Comparison of ENCODE assay signal across 7 mouse cellular contexts in genomic region chr5:110653686-110654085, GRCm38 (mm10). TPM values are rescaled to one million over a fixed set of nuclear protein-coding genes. Genes with fewer than 3 reads are reported as not detected.
A peak's percentile ranks its signal among the peaks of the same experiment; 100 is the strongest.
DNase-seq lines count a peak whose midpoint lies in the region; ATAC-seq and TF ChIP-seq lines count a peak whose summit lies in the region.

No protein-coding gene starts in this region.

- no peak for TF ChIP-seq POLR2A in testis, adult 2 months (IDR thresholded peaks at IDR 0.05; ENCODE audit: control insufficient read depth, low read depth, low read length)

- no peak for DNase-seq in testis, postnatal 10 days (ENCODE audit: low spot score)
- DNase-seq in liver, embryonic 13.5 days, result no peak
- DNase-seq in adrenal gland, postnatal 14 days, result no peak
- no peak for DNase-seq in right cerebral cortex, postnatal 14 days
- DNase-seq in yolk sac, embryonic 10.5 days (ENCODE audit: low spot score), result no peak

- peaks cover 4% of the 10 kb centered on the region; the same call in 1 of the 2 replicates for H3K4me1 ChIP-seq in testis, adult 2 months (ENCODE audit: control insufficient read depth, insufficient read depth, low read length)
- H3K4me1 ChIP-seq in forebrain, embryonic 12.5 days, result peaks cover 18% of the 10 kb centered on the region
- peaks cover 31% of the 10 kb centered on the region for H3K4me1 ChIP-seq in liver, embryonic 13.5 days (replicated peaks)

- peak; percentile 56 for ATAC-seq in forebrain, embryonic 12.5 days (ENCODE audit: low FRiP score)
- ATAC-seq in liver, embryonic 13.5 days (ENCODE audit: low read depth), result peak; percentile 52

- H3K27me3 ChIP-seq in testis, adult 2 months (ENCODE audit: control insufficient read depth, insufficient read depth, low read length), result no peaks in the 10 kb centered on the region
- no peaks in the 10 kb centered on the region for H3K27me3 ChIP-seq in forebrain, embryonic 12.5 days
- H3K27me3 ChIP-seq in liver, embryonic 13.5 days, result no peaks in the 10 kb centered on the region

- TF ChIP-seq CTCF in testis, adult 2 months (IDR thresholded peaks at IDR 0.05; ENCODE audit: control insufficient read depth, insufficient read depth, insufficient replicate concordance, low read depth, low read length), result no peak

- peaks cover 2% of the 10 kb centered on the region for H3K36me3 ChIP-seq in testis, adult 2 months (ENCODE audit: control insufficient read depth, insufficient read depth, low read length)
- H3K36me3 ChIP-seq in forebrain, embryonic 12.5 days (replicated peaks), result peaks cover 71% of the 10 kb centered on the region
- peaks cover 78% of the 10 kb centered on the region for H3K36me3 ChIP-seq in liver, embryonic 13.5 days

- peak overlapping the region; percentile 60 for H3K27ac ChIP-seq in testis, adult 2 months (ENCODE audit: control insufficient read depth, insufficient read depth, low read depth, low read length)
- H3K27ac ChIP-seq in forebrain, embryonic 12.5 days, result peak overlapping the region; percentile 6; the same call in 1 of the 2 replicates
- H3K27ac ChIP-seq in liver, embryonic 13.5 days, result peak overlapping the region; percentile 29

- WGBS in forebrain, embryonic 12.5 days, result 2% methylated on average over 37 of the region's 37 CpGs
- WGBS in liver, embryonic 13.5 days (ENCODE audit: insufficient replicate concordance), result under 1% methylated on average over 37 of the region's 37 CpGs

- peak overlapping the region; percentile 92 for H3K4me2 ChIP-seq in forebrain, embryonic 12.5 days
- H3K4me2 ChIP-seq in liver, embryonic 13.5 days, result peak overlapping the region; percentile 94

- H3K9ac ChIP-seq in forebrain, embryonic 12.5 days, result peak overlapping the region; percentile 82
- peak overlapping the region; percentile 92 for H3K9ac ChIP-seq in liver, embryonic 13.5 days

- H3K4me3 ChIP-seq in testis, adult 2 months (ENCODE audit: control insufficient read depth, low read depth, low read length), result peak overlapping the region; percentile 96
- H3K4me3 ChIP-seq in forebrain, embryonic 12.5 days (replicated peaks), result peak overlapping the region; percentile 95
- peak overlapping the region; percentile 86 for H3K4me3 ChIP-seq in liver, embryonic 13.5 days (replicated peaks)

- H3K9me3 ChIP-seq in forebrain, embryonic 12.5 days, result no peaks in the 10 kb centered on the region
- H3K9me3 ChIP-seq in liver, embryonic 13.5 days (replicated peaks), result no peaks in the 10 kb centered on the region

RNA-seq across cellular contexts. Expression of gene Ddx51, which starts 0.4 kb away (rescaled TPM):
- 22.8 and 24.5 TPM in 2 replicates for polyA plus RNA-seq in testis, adult 2 months (2012; rRNA removed)
- 31.7 and 33.8 TPM in 2 replicates for polyA plus RNA-seq in forebrain, embryonic 12.5 days (2016; fragmentation: Nextera tagmentation; extraction: Ambion mirVana)
- polyA plus RNA-seq in liver, embryonic 13.5 days (2015; fragmentation: Nextera tagmentation; extraction: Ambion mirVana), result 18.2 and 20.9 TPM in 2 replicates
- total RNA-seq in adrenal gland, postnatal 14 days (2021), result 15.7 and 23.6 TPM in 2 replicates

RNA-seq across cellular contexts. Expression of gene Noc4l, which starts 0.5 kb away (rescaled TPM):
- 40.3 and 45.1 TPM in 2 replicates for polyA plus RNA-seq in testis, adult 2 months (2012; rRNA removed)
- polyA plus RNA-seq in forebrain, embryonic 12.5 days (2016; fragmentation: Nextera tagmentation; extraction: Ambion mirVana), result 58.3 and 61.1 TPM in 2 replicates
- polyA plus RNA-seq in liver, embryonic 13.5 days (2015; fragmentation: Nextera tagmentation; extraction: Ambion mirVana), result 66.8 and 70.9 TPM in 2 replicates
- total RNA-seq in adrenal gland, postnatal 14 days (2021), result 24.7 and 26.3 TPM in 2 replicates

Comparison
In these comparisons a context has a peak if more than half of its experiments do, and no peak if none do; other contexts are left out.
1. H3K27ac ChIP-seq: peak in every context shown above with its lines; median percentile 60 in testis, adult 2 months; 29 in liver, embryonic 13.5 days; 6 in forebrain, embryonic 12.5 days.